Mouse (Mus musculus) ZHBTc4 (cell line): Measurements from ENCODE around the gene Rxfp4.

Experiments
- DNase-seq: peaks from one replicate; pipeline ENCODE4 v3.0.0-alpha.2; 2011; ENCODE audit warnings: low read depth, low spot score

Gene Rxfp4

DNA sequence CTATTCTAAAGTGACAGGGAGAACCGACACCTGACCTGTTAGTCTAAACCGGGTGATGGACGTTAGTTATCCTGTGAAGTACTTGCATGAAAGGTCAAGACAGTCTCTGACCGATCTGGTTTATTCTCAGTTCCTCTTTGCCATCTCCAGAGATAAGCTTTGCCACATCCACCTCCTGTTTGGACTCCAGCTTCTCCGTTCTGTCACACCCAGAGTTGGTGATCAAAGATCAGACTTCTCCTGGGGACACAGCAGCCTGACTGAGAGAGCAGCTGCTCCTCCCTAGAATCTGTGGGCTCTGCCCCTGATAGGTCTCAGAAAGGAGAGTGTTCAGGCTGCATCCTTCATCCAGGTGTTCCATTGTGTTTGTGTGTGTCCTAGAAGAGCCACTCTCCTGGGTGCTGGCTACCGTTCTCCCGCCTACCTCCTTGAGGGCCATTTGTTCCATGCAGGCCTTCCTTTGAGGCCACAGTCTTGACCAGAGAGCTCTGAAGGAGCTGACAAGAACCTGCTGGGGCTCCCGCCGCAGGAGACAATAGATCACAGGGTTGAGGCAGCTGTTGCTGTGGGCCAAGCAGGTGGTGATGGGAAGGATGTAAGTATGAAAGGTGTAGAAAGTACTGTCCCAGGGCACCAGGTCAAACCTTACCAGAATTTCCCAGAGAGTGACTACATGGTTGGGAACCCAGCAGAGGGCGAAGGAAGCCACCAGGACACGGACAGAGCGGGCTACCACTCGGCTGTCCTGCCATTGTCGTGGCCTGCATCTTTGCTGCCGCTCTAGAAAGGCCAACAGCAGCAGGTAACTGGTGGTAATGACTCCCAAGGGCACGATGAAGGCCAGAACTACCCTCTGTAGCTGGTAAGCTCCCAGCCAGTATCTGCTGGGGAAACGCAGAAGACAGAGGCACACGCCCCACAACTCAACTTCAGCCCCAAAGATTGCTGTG is 998 bp downstream of the Rxfp4 start:
- DNase-seq = no peak

DNA sequence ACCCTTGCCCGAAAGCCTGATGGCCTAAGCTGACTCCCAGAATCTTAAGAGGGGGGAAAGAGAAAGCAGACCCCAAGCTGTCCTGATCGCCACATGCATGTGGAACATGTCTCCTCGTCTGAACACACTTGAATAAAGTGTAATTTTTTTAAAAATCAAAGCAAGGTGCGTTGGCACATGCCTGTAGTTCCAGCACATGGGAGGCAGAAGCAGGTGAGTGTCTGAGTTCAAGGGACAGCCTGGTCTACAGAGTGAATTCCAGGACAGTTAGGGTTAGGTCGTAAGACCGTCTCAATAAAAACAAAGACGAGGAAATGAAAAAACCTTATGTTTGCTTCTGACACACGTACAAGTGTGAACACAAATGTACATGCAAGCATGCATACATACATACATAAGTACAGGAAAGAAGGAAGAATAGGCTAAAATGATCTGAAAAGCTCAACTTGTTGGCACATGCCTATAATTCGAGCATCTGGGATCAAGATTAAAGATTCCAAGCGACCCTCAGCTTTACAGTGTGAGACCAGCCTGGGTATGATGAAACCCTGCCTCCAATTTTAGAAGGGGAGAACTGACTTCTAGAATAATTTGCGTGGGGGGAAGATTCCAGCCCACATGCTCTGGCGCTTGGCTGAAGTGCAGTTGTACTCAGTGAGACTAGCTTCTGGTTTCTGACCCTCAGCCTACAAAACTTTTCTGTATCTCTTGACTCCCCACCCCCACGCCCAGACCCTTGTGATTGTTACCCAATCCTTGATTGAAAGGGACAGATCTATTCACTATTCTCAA is 2.0 kb downstream of the Rxfp4 start:
- no peak for DNase-seq

DNA sequence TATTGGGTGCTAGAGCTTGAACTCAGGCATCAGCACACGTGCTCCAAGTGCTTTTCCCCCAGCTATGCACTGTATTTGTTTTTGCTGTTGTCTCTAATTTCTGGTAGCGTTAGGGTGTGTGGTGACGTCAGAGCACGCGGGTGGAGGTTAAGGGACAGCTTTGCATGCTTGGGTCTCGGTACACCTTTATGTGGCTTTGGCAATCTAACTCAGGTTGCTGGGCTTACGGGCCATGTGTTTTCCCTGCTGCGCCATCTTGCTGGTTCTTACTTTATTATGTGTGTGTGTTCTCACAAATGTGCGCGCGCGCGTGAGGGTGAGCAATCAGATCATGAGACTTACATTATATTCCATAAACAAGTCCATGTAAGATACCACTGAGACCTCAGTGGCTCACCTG is 3.0 kb downstream of the Rxfp4 start:
- no peak for DNase-seq

DNA sequence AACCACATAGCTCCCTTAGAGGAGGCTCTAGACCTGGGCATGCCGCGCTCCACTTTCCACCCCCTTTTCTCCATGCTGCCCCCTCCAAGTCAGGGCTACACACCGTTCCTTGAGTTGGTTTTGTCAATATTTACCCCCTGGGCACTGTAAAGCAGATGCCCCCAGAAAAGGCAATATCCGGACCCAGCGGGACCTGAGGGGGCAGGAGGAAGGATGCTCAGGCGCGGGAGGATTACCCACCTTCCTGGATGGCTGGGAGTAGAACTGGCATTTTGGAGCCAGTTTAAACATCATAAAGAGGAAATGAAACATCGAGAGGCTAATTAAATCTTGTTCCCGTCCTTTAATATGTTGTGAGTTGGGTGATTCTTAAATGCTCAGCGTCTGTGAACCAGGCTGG is 3.8 kb downstream of the Rxfp4 start:
- DNase-seq = no peak

DNA sequence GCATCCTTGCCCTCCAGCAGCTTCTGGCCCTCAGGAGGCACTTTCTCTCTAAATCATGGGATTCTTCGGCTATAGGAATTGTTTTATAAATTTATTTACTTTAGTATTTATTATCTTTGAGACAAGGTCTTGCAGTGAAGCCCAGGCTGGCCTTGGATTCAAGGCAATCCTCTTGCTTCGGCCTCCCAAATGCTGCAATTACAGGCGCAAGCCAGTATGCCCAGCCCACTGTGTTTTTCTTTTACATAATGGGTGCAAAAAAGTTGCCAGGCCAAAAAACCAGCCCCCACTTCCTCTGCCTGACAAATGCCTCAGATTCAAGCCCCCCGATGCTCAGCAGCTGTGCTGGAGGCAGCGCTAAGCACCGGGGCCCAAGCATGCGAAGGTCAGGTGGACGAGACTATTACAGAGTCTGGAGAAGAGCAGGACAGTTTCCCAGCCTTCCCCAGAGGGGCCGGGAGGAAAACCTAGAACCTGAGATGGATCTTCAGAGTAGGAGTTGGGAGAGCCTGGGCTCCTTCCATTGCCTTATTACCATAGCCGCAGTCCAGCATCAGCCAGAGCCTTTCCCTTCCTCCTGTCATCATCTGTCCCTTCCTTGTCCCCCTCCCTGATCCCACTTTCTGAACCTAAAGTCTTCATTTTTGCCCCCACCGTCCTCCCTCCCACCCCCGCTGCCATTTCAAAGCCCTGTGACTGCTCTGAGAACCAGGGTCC is 4.3 kb downstream of the Rxfp4 start:
- no peak for DNase-seq

DNA sequence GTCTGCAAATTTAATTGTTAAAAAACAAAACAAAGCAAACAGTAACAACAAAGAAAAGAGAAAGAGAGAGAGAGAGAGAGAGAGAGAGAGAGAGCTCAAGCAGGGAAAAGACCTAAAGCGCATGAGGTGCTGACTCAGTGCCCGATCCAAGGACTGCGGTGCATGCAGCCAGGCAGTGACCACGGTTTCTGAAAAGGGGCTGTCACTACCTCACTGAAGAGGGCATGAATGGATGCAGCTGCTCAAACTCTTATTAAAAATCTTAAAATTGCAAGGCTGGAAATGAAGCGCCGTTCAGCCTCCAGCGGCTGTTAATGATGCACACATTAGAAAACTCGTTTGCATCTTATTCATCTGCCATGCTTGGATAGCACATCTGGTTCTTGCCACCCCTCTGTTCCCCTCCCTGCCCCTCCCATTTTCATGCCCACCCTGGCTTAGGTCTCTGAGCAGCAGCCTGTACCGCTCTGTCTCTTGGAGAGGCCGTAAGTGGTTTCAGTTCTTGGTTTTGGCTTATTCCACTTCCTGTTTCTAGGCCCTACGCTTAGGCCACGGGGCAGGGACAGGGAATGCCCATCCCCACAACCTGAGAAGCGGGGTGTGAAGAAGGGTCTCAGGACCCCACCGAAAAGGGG is 5.0 kb downstream of the Rxfp4 start:
- DNase-seq = no peak

DNA sequence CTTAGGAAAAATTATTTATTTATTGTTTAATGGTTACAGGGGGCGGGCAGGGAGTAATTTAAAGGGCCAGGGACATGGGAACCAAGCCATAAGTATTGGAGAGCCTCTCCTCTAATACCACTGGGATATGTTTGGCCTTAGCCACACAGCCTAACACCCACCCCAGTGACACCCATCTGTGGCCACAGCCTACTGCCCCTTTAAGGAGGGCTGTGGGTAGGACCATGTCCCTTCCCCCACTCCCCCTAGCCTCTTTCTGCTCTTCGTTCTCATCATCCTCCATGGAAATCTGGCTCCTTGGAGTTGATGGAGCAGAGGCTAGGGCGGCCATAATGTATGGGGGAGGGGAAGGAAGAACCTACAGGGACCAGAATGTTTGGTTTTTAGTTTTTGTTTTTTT is 5.9 kb downstream of the Rxfp4 start:
- DNase-seq = no peak

DNA sequence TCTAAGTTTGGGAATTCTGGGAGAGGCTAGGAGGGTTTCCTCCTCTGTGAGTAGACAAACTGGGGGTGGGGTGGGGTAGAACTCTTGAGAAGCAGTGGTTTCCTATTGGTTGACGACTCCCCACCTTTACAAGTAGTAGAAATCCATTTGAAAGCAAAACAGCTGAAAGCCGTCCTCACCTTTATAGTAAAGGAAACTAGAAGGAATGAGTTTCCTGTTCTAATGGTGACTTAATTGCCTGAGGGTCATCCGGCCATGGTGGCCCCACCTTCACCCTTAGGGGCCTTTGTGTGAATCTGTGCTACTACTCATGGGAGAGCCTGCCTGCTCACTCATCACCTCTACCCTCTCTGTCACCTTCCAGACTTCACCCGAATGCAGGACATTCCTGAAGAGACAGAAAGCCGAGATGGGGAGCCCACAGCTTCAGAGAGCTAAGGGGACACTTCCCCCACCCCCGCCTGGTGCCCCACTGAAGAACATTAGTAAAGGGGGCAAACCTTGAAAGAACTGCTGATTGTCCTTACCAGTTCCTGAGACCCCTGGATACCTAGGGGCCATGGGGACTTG is 6.4 kb downstream of the Rxfp4 start:
- peak; percentile 91 for DNase-seq

DNA sequence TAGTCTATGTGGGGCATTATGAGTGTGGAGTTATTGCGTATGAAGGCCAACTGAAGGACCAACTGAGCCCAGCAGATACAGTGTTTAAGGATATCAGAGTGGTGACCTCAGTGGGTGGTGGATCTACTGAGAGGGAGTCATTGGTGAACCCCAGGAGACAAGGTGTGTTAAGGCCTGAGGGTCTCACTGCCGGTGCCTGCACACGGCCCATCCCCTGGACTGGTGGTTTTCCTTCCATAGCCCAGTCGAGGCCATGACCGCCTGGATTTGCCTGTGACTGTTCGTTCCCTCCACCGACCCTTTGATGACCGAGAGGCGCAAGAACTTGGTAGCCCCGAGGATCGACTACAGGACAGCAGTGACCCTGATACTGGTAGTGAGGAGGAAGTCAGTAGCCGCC is 7.0 kb downstream of the Rxfp4 start:
- DNase-seq = no peak

DNA sequence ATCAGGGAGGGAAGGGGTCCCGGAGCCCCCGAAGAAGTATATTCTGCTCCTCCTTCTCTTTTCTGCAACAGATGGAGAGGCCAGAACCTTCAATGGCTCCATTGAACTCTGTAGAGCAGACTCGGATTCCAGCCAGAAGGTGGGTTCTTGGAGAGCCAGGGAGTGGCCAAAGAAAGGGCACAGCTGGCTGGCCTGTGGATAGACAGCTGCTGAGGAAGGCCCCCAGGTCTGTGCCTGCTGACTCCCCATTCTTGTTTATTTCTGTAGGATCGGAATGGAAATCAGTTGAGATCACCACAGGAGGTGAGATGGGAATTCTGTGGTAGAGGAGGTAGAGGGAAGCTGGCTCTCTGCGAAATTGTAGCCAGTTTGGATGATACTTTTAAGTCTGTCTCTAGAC is 9.9 kb downstream of the Rxfp4 start:
- DNase-seq = peak; percentile 62

DNA sequence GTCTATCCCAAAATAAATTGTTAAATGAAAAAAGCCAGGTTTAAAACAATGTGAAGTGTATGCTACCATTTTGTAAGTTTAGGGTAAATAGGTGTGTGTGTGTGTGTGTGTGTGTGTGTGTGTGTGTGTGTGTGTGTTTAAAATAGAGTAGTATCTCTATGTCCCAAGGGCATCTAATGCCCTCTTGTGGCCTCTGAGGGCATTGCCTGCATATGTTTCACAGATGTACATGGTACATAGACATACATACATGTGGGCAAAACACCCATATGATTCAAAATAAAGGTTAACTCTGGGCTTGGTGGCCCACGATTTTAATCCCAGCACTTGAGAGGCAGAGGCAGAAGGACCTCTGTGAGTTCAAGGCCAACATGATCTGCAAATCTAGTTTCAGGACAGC is 12.3 kb downstream of the Rxfp4 start:
- peak; percentile 77 for DNase-seq

DNA sequence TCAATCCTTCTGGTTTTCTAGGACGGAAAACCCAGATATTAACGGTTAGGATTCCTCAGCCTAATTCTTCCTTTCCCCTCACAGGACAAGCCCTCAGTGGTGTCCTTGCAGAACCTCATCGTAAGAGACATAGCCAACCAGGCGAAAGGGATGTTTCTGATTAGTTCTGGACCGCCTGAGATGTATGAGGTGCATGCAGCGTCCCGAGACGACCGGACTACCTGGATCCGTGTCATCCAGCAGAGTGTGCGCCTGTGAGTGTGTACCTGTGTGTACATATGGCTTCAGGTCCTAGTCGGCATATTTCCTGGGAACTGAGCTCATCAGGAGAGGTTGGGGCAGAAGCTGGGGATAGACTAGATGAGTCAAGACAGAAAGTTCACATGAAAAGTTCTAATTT is 13.7 kb downstream of the Rxfp4 start:
- DNase-seq = no peak

DNA sequence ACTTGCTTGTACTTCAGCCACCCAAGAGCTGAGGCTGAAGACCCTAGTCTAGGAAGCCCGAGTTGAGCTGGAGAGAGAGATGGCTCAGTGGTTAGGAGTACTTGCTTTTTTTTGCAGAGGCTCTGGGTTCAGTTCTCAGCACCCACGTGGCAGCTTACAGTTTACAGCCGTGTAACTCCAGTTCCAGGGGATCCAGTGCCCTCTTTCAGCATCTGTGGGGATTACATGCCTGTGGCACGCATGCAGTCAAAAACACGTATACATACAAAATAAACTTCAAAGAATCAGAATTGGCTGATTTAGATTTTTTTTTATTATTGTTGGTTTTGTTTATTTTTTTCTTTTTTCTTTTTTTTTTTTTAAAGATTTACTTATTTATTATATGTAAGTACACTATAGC is 15.8 kb downstream of the Rxfp4 start:
- DNase-seq = no peak

DNA sequence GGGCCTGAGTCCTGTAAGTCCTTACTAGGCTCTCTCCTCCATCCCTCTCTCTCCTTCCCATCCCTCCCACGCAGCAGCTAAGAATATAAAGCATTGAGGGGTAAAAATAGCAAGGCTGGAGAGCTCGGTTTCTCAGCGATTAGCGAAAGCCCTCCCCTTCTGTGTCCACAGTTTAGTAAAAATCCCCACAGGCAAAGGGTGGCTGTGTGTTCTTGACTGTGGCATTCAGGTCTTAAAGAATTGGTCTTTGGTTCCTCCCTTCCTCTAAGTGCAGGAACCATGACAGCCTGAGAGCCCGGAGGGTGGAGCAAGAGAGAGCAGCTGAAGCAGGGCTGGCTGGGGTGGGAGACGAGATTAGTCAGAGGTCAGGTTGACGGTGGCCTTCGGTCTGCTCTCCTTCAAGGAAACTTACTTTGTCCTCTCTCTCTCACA is 16.4 kb downstream of the Rxfp4 start:
- DNase-seq = peak; percentile 44

DNA sequence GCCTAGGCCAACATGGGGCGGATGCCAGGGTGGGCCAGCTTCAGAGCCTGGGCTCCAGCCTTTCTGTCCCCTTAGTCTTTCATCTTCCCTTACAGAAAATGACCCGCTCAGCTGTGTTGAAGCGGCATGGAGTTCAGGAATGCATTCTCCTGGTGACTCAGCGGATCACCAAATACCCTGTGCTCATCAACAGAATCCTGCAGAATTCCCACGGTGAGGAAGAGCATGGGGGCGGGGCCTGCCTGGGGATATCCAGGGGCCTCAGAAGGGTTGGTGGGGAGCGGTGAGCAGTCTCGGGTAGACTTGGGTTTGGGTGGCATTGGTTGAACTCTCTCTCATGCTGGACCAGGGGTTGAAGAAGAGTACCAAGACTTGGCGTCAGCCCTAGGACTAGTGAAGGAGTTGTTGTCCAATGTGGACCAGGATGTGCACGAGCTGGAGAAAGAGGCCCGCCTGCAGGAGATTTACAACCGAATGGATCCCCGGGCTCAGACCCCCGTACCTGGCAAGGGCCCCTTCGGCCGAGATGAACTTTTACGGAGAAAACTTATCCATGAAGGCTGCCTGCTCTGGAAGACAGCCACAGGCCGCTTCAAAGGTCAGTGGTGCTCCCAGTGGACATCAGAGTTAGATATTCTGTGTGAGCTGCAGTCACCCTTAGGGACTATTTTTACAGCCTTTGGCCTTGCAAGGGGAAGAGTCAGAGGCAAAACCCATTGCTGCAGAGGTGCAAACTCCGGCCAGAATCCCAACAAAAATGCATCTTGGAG is 17.3 kb downstream of the Rxfp4 start:
- DNase-seq = peak; percentile 19

DNA sequence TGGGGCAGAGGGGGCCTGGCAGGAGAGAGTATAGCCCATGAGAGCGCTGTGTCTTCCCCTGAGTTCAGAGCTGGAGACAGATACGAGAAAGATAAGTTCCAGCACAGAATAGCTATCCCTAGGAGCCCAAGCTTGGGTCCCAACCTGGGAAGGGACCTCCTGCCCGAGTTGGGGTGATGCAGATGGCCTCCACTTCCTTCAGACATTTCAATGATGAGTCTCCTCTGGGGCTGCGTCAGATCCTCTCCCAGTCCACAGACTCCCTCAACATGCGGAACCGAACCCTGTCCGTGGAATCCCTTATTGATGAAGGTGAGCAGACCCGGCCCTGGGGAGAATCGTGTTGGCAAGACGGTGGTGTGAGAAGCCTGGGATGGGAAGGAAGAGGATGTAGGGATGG is 19.9 kb downstream of the Rxfp4 start:
- DNase-seq = no peak

DNA sequence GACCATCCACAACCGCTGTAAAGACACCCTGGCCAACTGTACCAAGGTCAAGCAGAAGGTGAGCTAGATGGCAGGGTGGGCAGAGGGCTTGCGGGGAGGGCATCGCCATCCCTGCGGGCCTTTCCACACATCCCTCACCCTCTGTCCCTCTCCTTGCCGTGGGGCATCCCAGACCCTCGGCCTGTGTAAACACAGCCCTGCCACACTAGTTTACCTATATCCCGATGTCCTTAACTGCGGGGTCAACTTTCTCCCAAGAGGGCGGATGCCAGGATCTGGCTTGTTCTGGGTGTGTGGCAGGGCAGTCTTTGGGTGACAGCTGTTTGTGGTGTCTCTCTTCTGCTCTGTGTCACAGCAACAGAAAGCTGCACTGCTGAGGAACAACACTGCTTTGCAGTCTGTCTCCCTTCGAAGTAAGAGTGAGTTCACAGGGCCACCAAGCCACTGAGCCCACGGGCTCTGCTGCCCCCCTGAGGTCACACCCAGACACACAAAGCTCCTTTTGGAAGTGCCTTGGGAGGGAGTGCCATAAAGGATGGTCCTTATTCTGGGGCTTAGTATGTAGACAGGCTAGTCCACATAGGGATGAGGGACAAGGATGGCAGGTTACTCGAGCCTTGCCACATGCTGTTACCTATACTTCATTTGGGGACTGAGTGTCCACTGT is 20.9 kb downstream of the Rxfp4 start:
- DNase-seq = peak; percentile 63

DNA sequence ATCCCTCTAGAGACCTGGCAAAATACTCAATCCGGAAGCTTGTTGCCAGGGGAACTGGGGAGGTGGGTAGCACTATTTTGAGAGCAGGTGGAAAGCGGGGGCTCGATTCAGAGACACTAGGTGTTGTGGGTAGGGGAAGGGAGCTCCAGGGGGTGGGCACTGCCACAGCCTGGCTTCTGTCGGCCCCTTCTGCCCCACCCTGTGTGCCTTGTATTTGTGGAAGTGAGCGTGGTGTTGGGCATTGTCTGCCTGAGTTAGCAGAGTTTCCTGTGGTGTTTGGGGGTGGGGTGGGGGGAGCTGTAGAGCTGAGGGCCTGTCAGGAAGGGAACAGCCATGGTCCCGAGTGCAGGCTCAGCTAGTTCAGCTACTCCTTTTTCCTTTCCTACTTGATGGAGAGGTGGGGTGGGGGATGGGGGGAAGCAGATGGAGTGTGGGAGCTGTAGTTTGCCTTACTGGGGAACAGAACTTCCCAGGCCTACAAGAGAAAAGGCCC is 22.0 kb downstream of the Rxfp4 start:
- DNase-seq = no peak

DNA sequence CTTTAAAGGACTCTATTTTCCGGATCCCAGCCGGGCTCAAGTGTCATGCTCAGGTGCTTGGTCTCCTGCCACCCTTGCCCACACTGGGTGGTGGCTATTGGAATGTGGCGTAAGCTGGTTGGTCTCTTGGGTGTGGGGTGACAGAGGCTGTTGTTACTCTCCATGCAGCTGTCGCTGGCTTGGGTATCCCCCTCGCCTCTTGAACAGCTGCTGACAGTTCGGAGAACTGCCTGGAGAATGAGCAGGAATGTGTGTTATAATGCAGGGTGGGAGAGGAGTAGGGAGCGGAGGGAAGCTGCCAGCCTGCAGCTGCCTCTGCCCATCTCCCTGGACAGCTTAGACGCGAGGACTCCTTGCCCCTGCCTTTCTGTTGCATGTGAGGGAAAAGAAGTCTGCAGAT is 22.9 kb downstream of the Rxfp4 start:
- DNase-seq = no peak

DNA sequence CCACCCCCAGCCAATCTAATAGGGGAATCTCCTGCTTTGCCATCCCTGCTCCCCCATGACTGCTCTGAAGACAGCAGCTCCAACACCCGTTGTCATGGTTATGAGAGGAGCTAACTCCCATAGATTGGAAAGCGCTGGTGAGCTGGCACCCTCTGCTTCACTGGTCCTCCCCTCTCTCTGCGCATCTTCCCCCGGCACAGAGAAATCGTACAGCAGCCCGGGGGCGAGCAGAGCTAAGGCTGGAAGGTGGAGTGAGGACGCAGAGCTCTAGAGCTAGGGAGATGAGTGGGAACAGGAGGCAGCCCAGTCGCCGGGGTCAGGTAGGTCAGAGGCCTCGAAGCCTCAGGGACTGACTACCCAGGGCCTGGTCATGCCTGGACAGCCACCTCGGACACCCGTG is 23.7 kb downstream of the Rxfp4 start:
- no peak for DNase-seq
